Mouse (Mus musculus) hematopoietic multipotent progenitor cell, adult 10-12 weeks (in vitro differentiated cells): ENCODE data around the gene Hsd17b11. TPM values are rescaled to one million over a fixed set of nuclear protein-coding genes. Genes with fewer than 3 reads are reported as not detected.

ENCODE experiments used
- polyA plus RNA-seq: library from polyadenylated mRNA; stranded (reverse); fragments of >175 nt; gene quantifications from 2 replicates; pipeline ENCODE4 v1.2.3, GENCODE M21; 2012; ENCODE audit warnings: low replicate concordance

Hsd17b11 gene
- 6.0 and 7.1 TPM in 2 replicates for polyA plus RNA-seq

DNA sequence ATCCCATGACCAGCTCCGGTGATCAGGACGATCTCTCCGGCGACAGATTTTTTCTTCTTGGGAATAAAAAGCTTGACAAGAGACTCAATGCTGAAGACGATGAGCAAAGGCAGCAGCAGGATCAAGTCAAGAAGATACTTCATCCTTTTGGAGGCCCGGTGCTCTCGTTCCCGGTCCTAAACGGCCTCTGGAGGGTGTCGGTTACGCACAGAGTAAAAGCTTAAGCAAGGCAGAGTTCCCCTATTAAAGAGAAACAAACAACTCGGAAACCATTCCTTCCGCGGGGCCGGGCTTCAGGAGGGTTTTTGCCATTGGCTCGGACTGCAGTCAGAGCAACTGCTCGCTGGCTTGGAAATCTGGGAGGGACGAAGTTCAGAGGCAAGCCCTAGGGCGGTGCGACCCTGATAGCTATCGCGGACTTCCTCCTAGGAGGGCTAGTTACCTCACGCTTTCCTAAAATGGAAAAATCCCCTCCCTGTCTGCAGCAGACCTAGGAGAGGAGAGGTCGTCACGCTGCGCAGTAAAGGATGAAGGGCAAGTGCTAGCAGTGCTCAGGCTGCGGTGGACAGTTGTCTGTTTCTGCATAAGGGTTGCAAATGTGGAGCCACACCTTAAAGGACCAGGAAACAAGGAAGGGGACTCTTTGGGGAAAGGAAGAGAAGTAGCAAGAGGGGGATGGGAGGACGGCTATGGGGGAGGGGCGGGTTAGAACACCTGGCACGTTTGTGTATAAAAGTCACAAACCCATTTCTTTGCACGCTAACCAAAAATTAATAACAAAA is at the start of gene Hsd17b11:
Gene Hsd17b11, minus strand, starts transcription at position 323 of the 782 bp plus-strand sequence.

DNA sequence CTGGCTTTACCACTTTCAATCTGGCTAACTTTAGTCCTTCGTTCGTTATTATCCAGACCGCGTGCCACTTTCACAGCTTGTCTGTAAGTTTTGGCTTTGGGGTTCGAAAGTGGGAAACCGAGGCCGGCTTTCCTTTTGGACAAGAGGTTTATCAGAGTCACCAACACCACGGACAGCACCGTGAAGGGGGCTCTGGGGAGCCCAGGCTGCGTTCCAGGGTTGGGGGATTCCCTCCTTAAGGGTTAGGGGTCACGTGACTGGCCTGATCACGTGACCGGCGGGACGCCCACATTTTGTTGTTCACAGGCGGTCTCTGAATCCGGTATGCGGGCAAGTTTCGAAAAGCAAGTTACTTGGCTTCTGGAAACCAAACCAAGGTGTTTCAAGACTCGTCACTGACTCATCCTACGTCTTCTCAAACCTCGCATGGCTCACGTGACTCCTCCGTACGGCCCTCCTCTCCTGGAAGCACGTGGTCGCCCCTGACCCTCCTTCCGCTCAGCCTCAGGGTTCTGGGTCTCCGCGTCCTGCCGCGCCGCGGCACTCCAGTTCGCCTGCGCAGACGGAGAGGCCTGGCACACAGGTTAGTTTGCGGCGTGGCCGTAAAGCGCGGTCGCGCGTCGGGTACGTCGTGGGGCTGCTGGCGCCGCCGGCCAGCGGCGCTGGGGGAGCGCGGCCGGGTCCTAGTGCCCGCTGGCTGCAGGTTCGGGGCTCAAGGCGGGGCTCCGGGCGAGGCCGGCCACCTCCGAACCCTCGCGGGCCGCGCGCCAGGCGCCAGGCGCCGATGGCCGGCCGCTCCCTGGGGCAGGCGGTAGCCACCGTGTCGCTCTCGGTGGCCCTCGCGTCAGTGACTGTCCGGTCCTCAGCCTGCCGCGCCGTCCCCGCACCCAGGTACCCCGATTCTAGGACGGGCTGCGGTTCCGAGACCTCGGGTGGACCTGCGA is 24.8 kb upstream of the Hsd17b11 start, which contains the start of gene Nudt9:
Gene Nudt9, plus strand, starts transcription at position 51 of the 944 bp plus-strand sequence.

DNA sequence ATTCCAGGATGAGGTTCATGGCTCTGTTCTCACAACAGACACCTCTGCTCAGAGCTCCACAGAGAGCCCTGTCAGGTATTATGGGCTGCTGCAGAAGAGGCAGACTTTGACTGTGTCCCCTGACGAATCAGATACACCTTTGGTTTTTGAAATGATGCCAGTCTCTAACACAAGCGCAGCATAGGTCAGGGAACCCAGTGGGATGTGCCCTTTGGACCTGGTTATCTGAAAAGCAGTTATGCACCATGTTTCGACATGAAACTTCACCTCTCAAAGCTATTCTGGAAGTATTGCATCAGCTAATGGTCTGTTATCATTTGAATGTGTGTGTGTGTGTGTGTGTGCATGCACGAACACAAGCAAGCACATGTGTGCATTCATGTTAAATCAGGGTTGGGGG is 44.4 kb downstream of the Hsd17b11 start, which contains the start of gene Hsd17b13:
Gene Hsd17b13, minus strand, starts transcription at position 114 of the 400 bp plus-strand sequence.

Other genes with a start within 250 kb of the Hsd17b11 start
- 0.14 and 0.34 TPM in 2 replicates for gene Klhl8, start 110.7 kb downstream of the Hsd17b11 start, polyA plus RNA-seq
- not detected in 2 replicates for gene Hsd17b13, start 44.5 kb downstream of the Hsd17b11 start, polyA plus RNA-seq
- 79.8 and 101 TPM in 2 replicates for gene Nudt9, start 24.4 kb upstream of the Hsd17b11 start, polyA plus RNA-seq
- gene Gm17660, start 55.7 kb upstream of the Hsd17b11 start, polyA plus RNA-seq, result not detected in 2 replicates
- 0.57 TPM in 1 of 2 replicates, not detected in the other for gene Sparcl1, start 91.8 kb upstream of the Hsd17b11 start, polyA plus RNA-seq
- gene Dspp, start 148.8 kb upstream of the Hsd17b11 start, polyA plus RNA-seq, result not detected in 2 replicates
- gene Dmp1, start 180.7 kb upstream of the Hsd17b11 start, polyA plus RNA-seq, result not detected in 2 replicates